Mouse (Mus musculus) spleen, adult 2 months (tissue): ENCODE data around the gene Parg.

Experiments used
- CTCF ChIP-seq: fragments of 200-500 bp; IDR thresholded peaks from 2 replicates; pipeline ENCODE4 v1.5.1; 2011; ENCODE audit warnings: mild to moderate bottlenecking, inconsistent platforms; ENCODE audit not compliant: insufficient read depth, insufficient read length, insufficient replicate concordance; ENCODE audit errors: extremely low read depth
- POLR2A ChIP-seq: fragments of 200-500 bp; IDR thresholded peaks from 2 replicates; pipeline ENCODE4 v1.6.1; 2011; ENCODE audit warnings: low read depth, low read length, inconsistent platforms

- TF ChIP-seq CTCF = no peak
- no peak for TF ChIP-seq POLR2A
Observed at GRCm38 (mm10) chr14:32166840-32167239, 34.9 kb upstream of the Parg start.
